Mouse (Mus musculus) liver, embryonic 12.5 days (tissue): Measurements from ENCODE around the gene Nyx. TPM values are rescaled to one million over a fixed set of nuclear protein-coding genes. Genes with fewer than 3 reads are reported as not detected.

Experiments
- polyA plus RNA-seq: library from polyadenylated mRNA; unstranded; fragments of >200 nt; fragmentation: Nextera tagmentation; extraction: Ambion mirVana; gene quantifications from 2 replicates; pipeline ENCODE4 v1.2.1, GENCODE M21; 2016

The Nyx gene
- polyA plus RNA-seq, 1 experiment from 2014 or later = not detected

Other genes with a start within 250 kb of the Nyx start
- 89.7 and 94.7 TPM in 2 replicates for gene Ddx3x, start 185.1 kb upstream of the Nyx start, polyA plus RNA-seq
- 0.44 and 0.50 TPM in 2 replicates for gene Gpr34, start 166.0 kb downstream of the Nyx start, polyA plus RNA-seq
- gene Gpr82, start 195.3 kb downstream of the Nyx start, polyA plus RNA-seq = 0.05 and 0.07 TPM in 2 replicates